7 mouse cellular contexts compared by ENCODE assay signal in genomic region chr3:90253653-90254418, GRCm38 (mm10). TPM values are rescaled to one million over a fixed set of nuclear protein-coding genes. Genes with fewer than 3 reads are reported as not detected.
A peak's percentile ranks its signal among the peaks of the same experiment; 100 is the strongest.
DNase-seq lines count a peak whose midpoint lies in the region; ATAC-seq lines count a peak whose summit lies in the region.

Gene Crtc2 (plus strand): TSS chr3:90254163.

- peak within 1 kb of the TSS; percentile 75 for H3K27ac ChIP-seq in intestine, embryonic 15.5 days
- peak within 1 kb of the TSS; percentile 91 for H3K27ac ChIP-seq in midbrain, embryonic 10.5 days (replicated peaks)

- ATAC-seq in intestine, embryonic 15.5 days = peak; percentile 98

- H3K4me3 ChIP-seq in intestine, embryonic 15.5 days (replicated peaks) = peak within 1 kb of the TSS; percentile 87
- H3K4me3 ChIP-seq in midbrain, embryonic 10.5 days = peak within 1 kb of the TSS; percentile 90

- under 1% methylated on average over 39 of the region's 40 CpGs for WGBS in intestine, embryonic 15.5 days
- WGBS in midbrain, embryonic 10.5 days = 3% methylated on average over 40 of the region's 40 CpGs

- H3K9ac ChIP-seq in intestine, embryonic 15.5 days = peak within 1 kb of the TSS; percentile 87

- no peaks in the 10 kb centered on the region for H3K27me3 ChIP-seq in intestine, embryonic 15.5 days (replicated peaks)
- no peaks in the 10 kb centered on the region for H3K27me3 ChIP-seq in midbrain, embryonic 10.5 days (ENCODE audit: low read depth, poor library complexity, severe bottlenecking)

- H3K9me3 ChIP-seq in intestine, embryonic 15.5 days = no peaks in the 10 kb centered on the region
- H3K9me3 ChIP-seq in midbrain, embryonic 10.5 days (replicated peaks) = no peaks in the 10 kb centered on the region

- peaks cover 16% of the 10 kb centered on the region for H3K4me1 ChIP-seq in intestine, embryonic 15.5 days (replicated peaks)
- peaks cover 30% of the 10 kb centered on the region for H3K4me1 ChIP-seq in midbrain, embryonic 10.5 days

- peak within 1 kb of the TSS; percentile 78 for H3K4me2 ChIP-seq in intestine, embryonic 15.5 days (replicated peaks)

- DNase-seq in adrenal gland, adult 2 months = peak; percentile 97
- peak; percentile 94 for DNase-seq in embryo, embryonic 11.5 days (ENCODE audit: low read depth, low spot score)
- DNase-seq in gastrocnemius, postnatal 36 days = peak; percentile 86 to 94
- DNase-seq in left cerebral cortex, postnatal 25 days (ENCODE audit: low spot score in 2 of 2) = peak; percentile 97 to 99
- peak; percentile 96 for DNase-seq in midbrain, embryonic 10.5 days (ENCODE audit: low spot score)
- DNase-seq in right cerebral cortex, postnatal 4 days = peak; percentile 88

- intact Hi-C loops in gastrocnemius, postnatal 36 days (cut with DNase I) = no loop called here
- intact Hi-C loops in left cerebral cortex, postnatal 25 days (cut with DNase I) = no loop called here

- peaks cover 11% of the 10 kb centered on the region for H3K36me3 ChIP-seq in intestine, embryonic 15.5 days
- peaks cover 50% of the 10 kb centered on the region for H3K36me3 ChIP-seq in midbrain, embryonic 10.5 days

RNA-seq across cellular contexts. Expression of gene Crtc2, which starts in this region (rescaled TPM):
- 10 to 100 TPM; 41.5 to 46.5 TPM for total RNA-seq in adrenal gland, adult 2 months (2021)
- 60.1 and 74.9 TPM in 2 replicates for polyA plus RNA-seq in adrenal gland, adult 2 months (2012; rRNA removed)
- 10 to 100 TPM; 12.3 to 14.0 TPM for total RNA-seq in gastrocnemius, postnatal 36 days (2021)
- 18.6 and 19.0 TPM in 2 replicates for polyA plus RNA-seq in intestine, embryonic 15.5 days (2015; fragmentation: Nextera tagmentation; extraction: Ambion mirVana)
- 10 to 100 TPM; 25.8 to 30.7 TPM for total RNA-seq in left cerebral cortex, postnatal 25 days (2021)
- polyA plus RNA-seq in midbrain, embryonic 10.5 days (2016; fragmentation: Nextera tagmentation; extraction: Ambion mirVana) = 18.5 and 20.9 TPM in 2 replicates

Comparison
In these comparisons a context has a peak if more than half of its experiments do, and no peak if none do; other contexts are left out.
1. Peak in every context shown above with its lines: DNase-seq, ATAC-seq, H3K4me3 ChIP-seq and H3K27ac ChIP-seq.